Mouse (Mus musculus) liver, postnatal 0 days (tissue): ENCODE results near the gene Ddx11.

ENCODE experiments used
- CTCF ChIP-seq: sonication (generic); IDR thresholded peaks from 2 replicates; pipeline ENCODE4 v1.5.1; 2016; ENCODE audit warnings: antibody characterized with exemption, low read depth
- EP300 ChIP-seq: IDR thresholded peaks from 2 replicates; pipeline ENCODE4 v1.6.1; 2016; ENCODE audit warnings: antibody characterized with exemption, low read depth, mild to moderate bottlenecking

DNA sequence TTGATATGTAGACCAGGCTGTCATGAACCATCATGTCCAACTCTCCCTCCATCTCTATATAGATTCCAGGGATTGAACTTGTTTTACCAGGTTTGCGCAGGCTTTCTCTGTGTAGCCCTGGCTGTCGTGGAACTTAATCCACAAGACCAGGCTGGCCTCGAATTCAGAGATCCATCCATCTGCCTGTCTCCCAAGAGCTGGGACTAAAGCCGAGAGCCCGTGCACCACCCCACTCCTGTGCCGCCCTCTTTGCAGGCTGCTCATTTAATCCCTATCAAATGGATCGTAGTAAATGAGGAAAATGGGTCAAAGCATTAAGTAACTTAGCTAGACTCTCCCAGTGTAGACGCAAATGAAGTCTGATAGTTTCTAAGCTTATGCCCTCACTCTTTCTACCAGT lies 15.9 kb upstream of the Ddx11 start:
- TF ChIP-seq CTCF = no peak
- TF ChIP-seq EP300 = no peak
